Comparison of ENCODE assay signal across 17 mouse cellular contexts in the genomic region with DNA sequence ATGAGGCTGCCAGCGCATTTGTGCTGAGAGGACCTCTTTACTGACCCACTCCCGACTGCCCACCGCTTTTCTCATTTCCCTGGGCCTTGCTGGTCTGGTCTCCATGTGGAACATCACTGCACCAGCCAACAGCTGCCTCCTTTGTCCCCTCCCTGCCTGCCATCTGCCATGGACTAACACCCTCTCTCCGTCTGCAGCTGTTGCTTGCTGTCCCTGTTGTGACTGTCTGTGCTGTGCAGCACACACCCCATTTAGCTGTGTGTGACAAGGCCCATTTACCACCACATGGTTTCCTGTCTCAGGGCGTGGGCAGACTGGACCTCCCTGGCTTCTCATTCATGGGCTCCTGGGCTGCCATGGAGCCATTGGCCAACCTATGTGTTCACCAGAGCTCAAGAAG. TPM values are rescaled to one million over a fixed set of nuclear protein-coding genes. Genes with fewer than 3 reads are reported as not detected.
"Had no signal": no experiment of that assay in that cellular context is flagged by ENCODE, and none has a peak within 500 bp of the region (broad histone marks: within the 10 kb centered on the region; RNA-seq: fewer than 3 reads in every experiment).

No protein-coding gene starts in this region.

- H3K9ac ChIP-seq: limb, embryonic 15.5 days; liver, embryonic 12.5 days; lung, embryonic 14.5 days; neural tube, embryonic 13.5 days had no signal

- H3K4me2 ChIP-seq: limb, embryonic 15.5 days; liver, embryonic 12.5 days; lung, embryonic 14.5 days; neural tube, embryonic 13.5 days had no signal

- H3K27ac ChIP-seq: layer of hippocampus, adult 2 months; limb, embryonic 15.5 days; liver, embryonic 12.5 days; neural tube, embryonic 13.5 days had no signal

- H3K4me1 ChIP-seq: limb, embryonic 15.5 days; neural tube, embryonic 13.5 days had no signal

- H3K9me3 ChIP-seq: limb, embryonic 15.5 days; liver, embryonic 12.5 days; neural tube, embryonic 13.5 days had no signal

- DNase-seq: kidney, adult 18-20 months; kidney, postnatal 10 days; kidney, postnatal 4 days; lung, embryonic 14.5 days; lung, postnatal 10 days; lung, postnatal 4 days; midbrain, embryonic 14.5 days; thymus, adult 18-20 months; thymus, postnatal 14 days had no signal

- H3K27me3 ChIP-seq: limb, embryonic 15.5 days; liver, embryonic 12.5 days; neural tube, embryonic 13.5 days had no signal

- H3K4me3 ChIP-seq: layer of hippocampus, adult 2 months; limb, embryonic 15.5 days; liver, embryonic 12.5 days; neural tube, embryonic 13.5 days had no signal

RNA-seq across cellular contexts. Expression of gene Ccdc27, which starts 37.0 kb away (rescaled TPM):
- total RNA-seq: left cerebral cortex, postnatal 36 days; monocyte, adult 5-6 weeks had no signal
- polyA plus RNA-seq: kidney, embryonic 14.5 days; limb, embryonic 15.5 days; midbrain, embryonic 14.5 days; neural tube, embryonic 13.5 days; stomach, embryonic 14.5 days had no signal
